Mouse (Mus musculus) liver, postnatal 0 days (tissue): ENCODE data around the gene Pax2.

Experiments
- CTCF ChIP-seq: sonication (generic); IDR thresholded peaks from 2 replicates; pipeline ENCODE4 v1.5.1; 2016; ENCODE audit warnings: antibody characterized with exemption, low read depth
- EP300 ChIP-seq: IDR thresholded peaks from 2 replicates; pipeline ENCODE4 v1.6.1; 2016; ENCODE audit warnings: antibody characterized with exemption, low read depth, mild to moderate bottlenecking

DNA sequence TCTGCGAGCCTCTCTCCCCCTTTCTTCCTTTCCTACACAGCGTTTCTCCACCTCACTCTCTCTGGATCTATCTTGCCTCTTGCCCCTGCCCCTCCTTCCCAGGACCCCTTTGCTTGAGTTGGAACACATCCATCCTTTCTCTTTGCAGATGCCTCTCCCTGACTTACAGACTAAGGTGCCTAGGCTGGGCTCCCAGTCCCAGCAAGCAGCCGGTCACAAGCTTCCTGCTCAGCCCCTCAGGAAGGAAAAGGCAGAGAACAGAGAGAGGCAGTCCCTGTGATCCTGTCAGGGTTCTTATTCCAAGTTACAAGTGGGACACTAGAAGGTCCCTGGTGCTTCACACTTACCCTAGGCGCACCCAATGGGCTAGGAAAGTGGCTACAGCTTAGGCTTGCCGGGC, 7.6 kb upstream of the Pax2 start:
- TF ChIP-seq CTCF (no peak), EP300 (no peak)
